Mouse (Mus musculus) Patski (cell line): ENCODE measurements around the gene Kcnj11. TPM values are rescaled to one million over a fixed set of nuclear protein-coding genes. Genes with fewer than 3 reads are reported as not detected.

Source experiments
- ATAC-seq: fragments of 100-300 bp; one replicate; pipeline ENCODE4 v1.8.0; 2021
- CTCF ChIA-PET: fragments of 350-600 bp; sonication (Branson Sonifier 250); formaldehyde crosslinking; loops from one replicate; lab custom pipeline; 2022; ENCODE audit warnings: inconsistent platforms; lab: Charles Lee
- POLR2A ChIA-PET: fragments of 350-600 bp; sonication (Branson Sonifier 250); formaldehyde crosslinking; loops from one replicate; lab custom pipeline; 2022; ENCODE audit warnings: antibody characterized with exemption, inconsistent platforms; lab: Charles Lee
- DNase-seq: peaks from one replicate; pipeline ENCODE4 v3.0.0-alpha.2; 2011; ENCODE audit warnings: low read depth, low spot score
- H3K27me3 ChIP-seq: fragments of 371-371 bp; one replicate; pipeline ENCODE4 v1.5.1; 2021
- CTCF ChIP-seq: fragments of 100-300 bp; IDR thresholded peaks from one replicate; pipeline ENCODE4 v1.5.1; 2021
- in situ Hi-C: fragments of 300-500 bp; cut with MboI; formaldehyde crosslinking; loops from 3 replicates; pipeline ENCODE4 v1.11.1; 2018; ENCODE audit warnings: low pct_unique_long_range_greater_than_20kb, mixed read lengths
- polyA plus RNA-seq: library from polyadenylated mRNA; unstranded; gene quantifications from one replicate; pipeline ENCODE4 v1.2.3, GENCODE M21; 2021

The Kcnj11 gene
- polyA plus RNA-seq, 1 experiment from 2014 or later = 0.06 TPM

- no peak for TF ChIP-seq CTCF
- in situ Hi-C loops = loop anchor here (5.0 kb wide), 2 partner anchors 73 to 98 kb away; no protein-coding TSS in a partner anchor
- ChIA-PET POLR2A (no interaction called here), CTCF (no interaction called here)
- ATAC-seq (no peak), DNase-seq (no peak)
- peaks cover 24% of the 10 kb centered on the region for H3K27me3 ChIP-seq
These were observed 3.8 kb upstream of the Kcnj11 start for GRCm38 (mm10) chr7:46104256-46104915.

GRCm38 (mm10) chr7:46103771-46104170 lies 3.2 kb upstream of the Kcnj11 start:
- ChIA-PET POLR2A (no interaction called here), CTCF (no interaction called here)
- ATAC-seq (no peak), DNase-seq (no peak)
- in situ Hi-C loops = loop anchor here (5.0 kb wide), 2 partner anchors 74 to 99 kb away; no protein-coding TSS in a partner anchor
- H3K27me3 ChIP-seq = peaks cover 22% of the 10 kb centered on the region
- TF ChIP-seq CTCF = no peak

- no peak for DNase-seq
- ChIA-PET CTCF (no interaction called here), POLR2A (no interaction called here)
- no peak for TF ChIP-seq CTCF
- H3K27me3 ChIP-seq = peaks cover 19% of the 10 kb centered on the region
- in situ Hi-C loops = loop anchor here (5.0 kb wide), 2 partner anchors 74 to 99 kb away; no protein-coding TSS in a partner anchor
- ATAC-seq = no peak
These were observed 2.6 kb upstream of the Kcnj11 start for GRCm38 (mm10) chr7:46103075-46103591.

GRCm38 (mm10) chr7:46099682-46100081 lies 882 bp downstream of the Kcnj11 start:
- in situ Hi-C loops = loop anchor here (5.0 kb wide), 2 partner anchors 78 to 103 kb away; no protein-coding TSS in a partner anchor
- ChIA-PET POLR2A (no interaction called here), CTCF (no interaction called here)
- peaks cover 13% of the 10 kb centered on the region for H3K27me3 ChIP-seq
- ATAC-seq = no peak
- TF ChIP-seq CTCF = no peak
- DNase-seq = no peak

GRCm38 (mm10) chr7:46098919-46099286 lies 1.7 kb downstream of the Kcnj11 start:
- in situ Hi-C loops = no loop called here
- CTCF ChIA-PET = no interaction called here
- POLR2A ChIA-PET = no interaction called here
- no peak for ATAC-seq
- peaks cover 10% of the 10 kb centered on the region for H3K27me3 ChIP-seq
- TF ChIP-seq CTCF = no peak
- DNase-seq = no peak

GRCm38 (mm10) chr7:46098221-46098918 lies 2.2 kb downstream of the Kcnj11 start:
- CTCF ChIA-PET = interaction anchor here (3.2 kb wide), 1 partner anchor 128 kb away, joined by 15 read pairs; no protein-coding TSS in a partner anchor
- in situ Hi-C loops = no loop called here
- peaks cover 10% of the 10 kb centered on the region for H3K27me3 ChIP-seq
- no peak for TF ChIP-seq CTCF
- POLR2A ChIA-PET = no interaction called here
- ATAC-seq (no peak), DNase-seq (no peak)

- in situ Hi-C loops = no loop called here
- ChIA-PET POLR2A (no interaction called here), CTCF (interaction anchor here (3.2 kb wide), 1 partner anchor 129 kb away, joined by 15 read pairs; no protein-coding TSS in a partner anchor)
- no peak for DNase-seq
- TF ChIP-seq CTCF = no peak
- peaks cover 16% of the 10 kb centered on the region for H3K27me3 ChIP-seq
- no peak for ATAC-seq
These were observed 3.2 kb downstream of the Kcnj11 start for GRCm38 (mm10) chr7:46097319-46097783.

- peaks cover 16% of the 10 kb centered on the region for H3K27me3 ChIP-seq
- ChIA-PET CTCF (interaction anchor here (1.0 to 3.2 kb wide), 8 partner anchors 9 to 130 kb away, joined by 3 to 15 read pairs (median 6); no protein-coding TSS in a partner anchor), POLR2A (no interaction called here)
- DNase-seq (no peak), ATAC-seq (no peak)
- in situ Hi-C loops = no loop called here
- peak; percentile 92 for TF ChIP-seq CTCF
These were observed 4.4 kb downstream of the Kcnj11 start for GRCm38 (mm10) chr7:46096136-46096535.

GRCm38 (mm10) chr7:46092803-46093202 lies 7.8 kb downstream of the Kcnj11 start:
- DNase-seq = no peak
- in situ Hi-C loops = no loop called here
- TF ChIP-seq CTCF = no peak
- peaks cover 6% of the 10 kb centered on the region for H3K27me3 ChIP-seq
- no peak for ATAC-seq
- ChIA-PET CTCF (no interaction called here), POLR2A (no interaction called here)

GRCm38 (mm10) chr7:46088241-46088640 lies 12.3 kb downstream of the Kcnj11 start:
- in situ Hi-C loops = no loop called here
- POLR2A ChIA-PET = no interaction called here
- ATAC-seq = no peak

GRCm38 (mm10) chr7:46086378-46086777 lies 14.2 kb downstream of the Kcnj11 start:
- TF ChIP-seq CTCF = no peak
- in situ Hi-C loops = no loop called here

More at GRCm38 (mm10) chr7:46088241-46088640, 12.3 kb downstream of the Kcnj11 start:
- CTCF ChIA-PET = no interaction called here
- H3K27me3 ChIP-seq = peaks cover 5% of the 10 kb centered on the region
- DNase-seq = no peak
- no peak for TF ChIP-seq CTCF

More at GRCm38 (mm10) chr7:46086378-46086777, 14.2 kb downstream of the Kcnj11 start:
- ChIA-PET CTCF (interaction anchor here (1.2 kb wide), 1 partner anchor 10 kb away, joined by 5 read pairs; no protein-coding TSS in a partner anchor), POLR2A (no interaction called here)
- DNase-seq (no peak), ATAC-seq (no peak)
- no peaks in the 10 kb centered on the region for H3K27me3 ChIP-seq
